Mouse (Mus musculus) MEL-GATA-1-ER (cell line): ENCODE measurements at regions not wholly inside any gene's neighbourhood (a gene's known extent, or its start where the extent isn't known, plus 50 kb on each side); places are given as distances from the start of the nearest gene placed in this dataset.
"Not testable (repeated sequence)": the region's sequence is repeated elsewhere in the genome, so short reads cannot be mapped to it uniquely, and the experiment has no call there.

Experiments used
- DNase-seq: peaks from one replicate; pipeline ENCODE4 v3.0.0-alpha.2; 2012; ENCODE audit warnings: low read depth; ENCODE audit errors: extremely low read depth

DNA sequence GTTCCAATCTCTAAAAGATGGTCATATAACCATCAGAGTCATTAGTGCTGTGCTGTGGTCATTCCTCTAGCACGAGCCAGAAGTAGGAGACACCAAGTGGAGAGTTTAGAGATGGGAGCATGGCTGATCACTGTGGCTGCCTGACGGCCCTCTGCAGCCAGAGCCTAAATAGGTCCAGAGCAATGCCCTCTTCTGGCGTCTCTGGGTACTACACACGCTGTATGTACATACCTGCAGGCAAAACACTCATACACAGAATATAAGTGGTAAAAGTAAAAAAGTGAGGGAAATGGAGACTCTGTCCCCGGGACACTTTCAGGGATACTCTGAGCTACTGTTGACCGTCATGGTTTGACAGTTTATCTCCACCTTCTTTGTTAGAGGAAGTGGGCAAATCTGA is 91.4 kb downstream of the Gm21738 start:
- no peak for DNase-seq

DNA sequence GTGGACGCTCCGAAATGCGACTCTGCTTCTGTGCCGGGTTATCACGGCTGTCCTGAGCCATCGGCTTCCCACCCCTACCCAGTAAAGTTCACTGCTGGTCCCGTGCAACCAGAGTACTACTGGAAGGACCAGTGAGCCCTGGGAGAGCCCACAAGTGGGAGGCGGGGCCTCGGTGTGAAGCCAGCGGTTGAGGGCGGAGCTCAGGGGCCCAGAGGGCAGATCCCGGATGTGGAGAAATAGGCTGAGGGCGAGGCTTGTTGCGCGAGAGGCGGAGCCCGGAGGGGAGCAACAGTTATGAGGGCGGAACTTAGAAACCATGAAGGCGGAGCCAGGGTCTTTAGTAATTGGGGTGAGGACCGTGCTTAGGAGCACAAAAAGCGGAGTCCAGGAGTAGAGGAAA is 107.1 kb downstream of the Gm21738 start:
- no peak for DNase-seq

DNA sequence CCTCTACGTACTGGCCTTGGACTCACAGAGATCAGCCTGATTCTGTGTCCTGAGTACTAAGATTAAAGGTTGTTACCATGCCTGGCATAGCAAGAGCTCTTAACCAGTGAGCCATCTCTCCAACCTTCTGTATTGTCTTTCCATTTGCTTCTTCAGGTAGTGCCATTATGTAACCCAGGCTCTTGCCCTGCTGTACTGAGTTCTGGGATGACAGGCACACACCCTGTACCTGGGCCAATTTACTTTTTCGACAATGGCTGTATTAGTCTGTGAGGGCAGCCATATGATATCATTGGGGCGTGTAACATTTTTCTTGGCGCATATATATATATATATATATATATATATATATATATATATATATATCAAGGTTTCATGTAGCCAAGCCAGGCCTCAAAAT is 115.9 kb downstream of the Gm21738 start:
- not testable (repeated sequence) for DNase-seq

DNA sequence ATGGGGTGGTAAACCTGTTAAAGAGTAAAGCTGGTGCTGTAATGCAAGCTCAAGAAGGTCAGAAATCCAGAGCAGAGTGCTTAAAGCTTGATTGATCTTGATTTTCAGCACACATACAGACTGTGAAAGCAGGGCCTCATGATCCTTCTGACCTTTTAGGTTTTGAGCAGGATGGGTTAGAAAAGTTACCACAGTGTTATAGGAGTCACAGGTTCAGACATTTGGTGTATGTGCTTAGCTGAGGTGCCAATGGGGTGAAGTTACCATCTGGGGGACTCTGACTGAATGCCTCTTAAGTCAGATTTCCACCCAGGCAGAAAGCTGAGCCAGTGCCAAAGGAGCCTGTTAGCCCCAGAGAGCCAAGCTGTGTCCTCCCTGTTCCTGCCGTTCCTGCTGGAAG is 139.6 kb downstream of the Gm21738 start:
- no peak for DNase-seq

DNA sequence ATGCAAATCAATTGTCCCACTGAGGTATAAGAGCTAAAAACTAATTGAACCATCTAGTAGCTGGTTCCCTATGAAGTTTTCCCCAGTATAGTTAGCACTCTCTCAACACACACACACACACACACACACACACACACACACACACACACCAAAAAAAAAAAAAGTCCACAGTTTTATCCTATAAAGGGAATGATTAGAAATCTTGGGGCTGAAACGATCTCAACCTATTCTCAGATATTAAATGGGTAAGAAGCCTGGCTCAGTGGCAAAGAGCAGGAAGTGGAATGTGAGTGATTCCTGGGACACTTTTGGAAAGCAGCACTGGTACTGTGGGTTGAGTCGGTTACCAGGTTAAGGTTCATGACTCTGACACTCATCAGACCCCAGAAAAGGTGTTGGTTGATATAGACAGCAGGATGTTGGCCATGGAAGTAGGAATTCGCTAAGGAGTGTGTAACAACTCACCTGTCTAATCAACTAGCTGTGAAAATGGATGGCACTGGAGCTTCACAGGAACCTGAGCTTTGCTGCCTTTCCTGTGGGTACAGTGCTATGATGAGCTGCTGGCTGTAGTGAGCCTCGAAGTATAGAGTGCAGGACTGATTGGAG is 140.8 kb downstream of the Gm21738 start:
- DNase-seq, result peak; percentile 94
